Mouse (Mus musculus) MEL (cell line): ENCODE results near the gene Bach2. TPM values are rescaled to one million over a fixed set of nuclear protein-coding genes. Genes with fewer than 3 reads are reported as not detected.

Experiments
- DNase-seq: peaks from one replicate; pipeline ENCODE4 v3.0.0; 2011; ENCODE audit warnings: low read depth, low spot score
- H3K27ac ChIP-seq: 2 replicates; pipeline ENCODE4 v1.5.1; 2012; ENCODE audit warnings: low read depth, mild to moderate bottlenecking, control low read depth, low read length, moderate library complexity; ENCODE audit not compliant: control insufficient read depth
- H3K27me3 ChIP-seq, 2 experiments: fragments of 150-350 bp in 1 of 2; sonication (generic) in 1 of 2; 2 replicates each; pipeline ENCODE4 v1.6.1; 2012; ENCODE audit warnings: low read length in 2 of 2, mild to moderate bottlenecking in 2 of 2, improper control_type of control experiment in 1 of 2, moderate library complexity in 1 of 2; ENCODE audit not compliant: insufficient read depth in 2 of 2, control insufficient read depth in 1 of 2
- H3K36me3 ChIP-seq, 2 experiments: 2 replicates each; pipeline ENCODE4 v1.6.1; 2012 to 2014; ENCODE audit warnings: low read length in 2 of 2, improper control_type of control experiment in 1 of 2, inconsistent platforms in 1 of 2, mild to moderate bottlenecking in 1 of 2; ENCODE audit not compliant: insufficient read depth in 2 of 2, control insufficient read depth in 1 of 2
- H3K4me1 ChIP-seq, 2 experiments: fragments of 150-350 bp in 1 of 2; sonication (generic) in 1 of 2; 2 replicates each; pipeline ENCODE4 v1.6.1; 2012; ENCODE audit warnings: low read length in 2 of 2, improper control_type of control experiment in 1 of 2, mild to moderate bottlenecking in 1 of 2; ENCODE audit not compliant: insufficient read depth in 2 of 2, control insufficient read depth in 1 of 2
- H3K4me3 ChIP-seq, 2 experiments: fragments of 150-350 bp in 1 of 2; sonication (generic) in 1 of 2; 2 replicates each; pipeline ENCODE4 v1.5.1; 2012; ENCODE audit warnings: low read depth in 2 of 2, low read length in 2 of 2, mild to moderate bottlenecking in 2 of 2, moderate library complexity in 2 of 2, control low read depth in 1 of 2, improper control_type of control experiment in 1 of 2; ENCODE audit not compliant: control insufficient read depth in 1 of 2, insufficient read depth in 1 of 2
- H3K79me2 ChIP-seq: 2 replicates; pipeline ENCODE4 v1.6.1; 2012; ENCODE audit warnings: mild to moderate bottlenecking, low read length, moderate library complexity; ENCODE audit not compliant: control insufficient read depth, poor library complexity, insufficient read depth
- H3K9ac ChIP-seq: 2 replicates; pipeline ENCODE4 v1.6.1; 2012; ENCODE audit warnings: low read depth, mild to moderate bottlenecking, control low read depth, low read length, moderate library complexity; ENCODE audit not compliant: control insufficient read depth, poor library complexity, severe bottlenecking
- H3K9me3 ChIP-seq: fragments of 150-350 bp; sonication (generic); replicated peaks from 2 replicates; pipeline ENCODE4 v1.6.1; 2012; ENCODE audit warnings: mild to moderate bottlenecking, low read length, improper control_type of control experiment, moderate library complexity; ENCODE audit not compliant: insufficient read depth
- CHD1 ChIP-seq: IDR thresholded peaks from 2 replicates; pipeline ENCODE4 v1.6.1; 2012; ENCODE audit warnings: low read depth, mild to moderate bottlenecking, inconsistent platforms, low read length, improper control_type of control experiment
- CHD2 ChIP-seq: IDR thresholded peaks from 2 replicates; pipeline ENCODE4 v1.6.1; 2011; ENCODE audit warnings: low read length, improper control_type of control experiment
- CTCF ChIP-seq, 3 experiments: IDR thresholded peaks in 2 of 3; conservative IDR thresholded peaks in 1 of 3; 2 replicates each; pipeline ENCODE4 v1.5.1; 2011 to 2012; ENCODE audit warnings: low read length in 3 of 3, low read depth in 2 of 3, mild to moderate bottlenecking in 2 of 3, improper control_type of control experiment in 1 of 3, inconsistent platforms in 1 of 3, mixed read lengths in 1 of 3, moderate library complexity in 1 of 3; ENCODE audit not compliant: control insufficient read depth in 1 of 3, insufficient read depth in 1 of 3, poor library complexity in 1 of 3, severe bottlenecking in 1 of 3
- E2F4 ChIP-seq: IDR thresholded peaks from 2 replicates; pipeline ENCODE4 v1.6.1; 2011; ENCODE audit warnings: low read depth, low read length, improper control_type of control experiment, borderline replicate concordance
- ELF1 ChIP-seq: IDR thresholded peaks from 2 replicates; pipeline ENCODE4 v1.6.1; 2014; ENCODE audit warnings: low read depth, mild to moderate bottlenecking, inconsistent platforms, low read length, improper control_type of control experiment, moderate library complexity
- GATA1 ChIP-seq: IDR thresholded peaks from 2 replicates; pipeline ENCODE4 v1.6.1; 2011; ENCODE audit warnings: low read depth, low read length, improper control_type of control experiment
- KAT2A ChIP-seq: conservative IDR thresholded peaks from 2 replicates; pipeline ENCODE4 v1.6.1; 2012; ENCODE audit warnings: low read depth, low read length, improper control_type of control experiment, inconsistent platforms
- MAFK ChIP-seq: IDR thresholded peaks from 2 replicates; pipeline ENCODE4 v1.6.1; 2011; ENCODE audit warnings: low read depth, mild to moderate bottlenecking, low read length, improper control_type of control experiment, borderline replicate concordance
- MAX ChIP-seq: IDR thresholded peaks from 2 replicates; pipeline ENCODE4 v1.6.1; 2011; ENCODE audit warnings: low read length, improper control_type of control experiment
- MAZ ChIP-seq: IDR thresholded peaks from 2 replicates; pipeline ENCODE4 v1.6.1; 2012; ENCODE audit warnings: low read depth, mild to moderate bottlenecking, inconsistent platforms, low read length, improper control_type of control experiment
- MXI1 ChIP-seq: IDR thresholded peaks from 2 replicates; pipeline ENCODE4 v1.6.1; 2011; ENCODE audit warnings: mild to moderate bottlenecking, low read depth, low read length, improper control_type of control experiment
- MYB ChIP-seq: IDR thresholded peaks from 2 replicates; pipeline ENCODE4 v1.6.1; 2011; ENCODE audit warnings: mild to moderate bottlenecking, low read depth, low read length, improper control_type of control experiment
- MYC ChIP-seq: IDR thresholded peaks from 2 replicates; pipeline ENCODE4 v1.6.1; 2011; ENCODE audit warnings: low read depth, mild to moderate bottlenecking, low read length, improper control_type of control experiment, moderate library complexity
- NRF1 ChIP-seq: IDR thresholded peaks from 2 replicates; pipeline ENCODE4 v1.6.1; 2014; ENCODE audit warnings: low read depth, mild to moderate bottlenecking, inconsistent platforms, low read length, improper control_type of control experiment, moderate library complexity; ENCODE audit not compliant: poor library complexity, insufficient read depth, severe bottlenecking
- POLR2A ChIP-seq, 2 experiments: IDR thresholded peaks; 2 replicates each; pipeline ENCODE4 v1.6.1; 2011 to 2012; ENCODE audit warnings: low read length in 2 of 2, mild to moderate bottlenecking in 2 of 2, control low read depth in 1 of 2, improper control_type of control experiment in 1 of 2, low read depth in 1 of 2, moderate library complexity in 1 of 2; ENCODE audit not compliant: control insufficient read depth in 1 of 2, insufficient read depth in 1 of 2, poor library complexity in 1 of 2
- POLR2AphosphoS2 ChIP-seq: IDR thresholded peaks from 2 replicates; pipeline ENCODE4 v1.6.1; 2011; ENCODE audit warnings: low read length, improper control_type of control experiment
- POLR2AphosphoS5 ChIP-seq: IDR thresholded peaks from 2 replicates; pipeline ENCODE4 v1.6.1; 2012; ENCODE audit warnings: low read depth, borderline replicate concordance, mild to moderate bottlenecking, inconsistent platforms, low read length, moderate library complexity, mixed read lengths
- RAD21 ChIP-seq: IDR thresholded peaks from 2 replicates; pipeline ENCODE4 v1.6.1; 2011; ENCODE audit warnings: mild to moderate bottlenecking, low read depth, low read length, improper control_type of control experiment
- SIN3A ChIP-seq: IDR thresholded peaks from 2 replicates; pipeline ENCODE4 v1.6.1; 2012; ENCODE audit warnings: low read length, improper control_type of control experiment, inconsistent platforms
- SMC3 ChIP-seq: IDR thresholded peaks from 2 replicates; pipeline ENCODE4 v1.6.1; 2011; ENCODE audit warnings: low read depth, low read length, improper control_type of control experiment
- TAL1 ChIP-seq: IDR thresholded peaks from 2 replicates; pipeline ENCODE4 v1.6.1; 2012; ENCODE audit warnings: mild to moderate bottlenecking, inconsistent platforms, low read length, moderate library complexity, mixed read lengths
- TBP ChIP-seq: IDR thresholded peaks from 2 replicates; pipeline ENCODE4 v1.8.0; 2011; ENCODE audit warnings: low read depth, low read length, improper control_type of control experiment
- TCF12 ChIP-seq: IDR thresholded peaks from 2 replicates; pipeline ENCODE4 v1.6.1; 2014; ENCODE audit warnings: low read depth, mild to moderate bottlenecking, inconsistent platforms, low read length, improper control_type of control experiment, moderate library complexity
- USF1 ChIP-seq: IDR thresholded peaks from 2 replicates; pipeline ENCODE4 v1.6.1; 2014; ENCODE audit warnings: low read depth, mild to moderate bottlenecking, inconsistent platforms, low read length, improper control_type of control experiment, moderate library complexity
- USF2 ChIP-seq, 2 experiments: IDR thresholded peaks; 2 replicates each; pipeline ENCODE4 v1.6.1; 2011 to 2012; ENCODE audit warnings: improper control_type of control experiment in 2 of 2, low read length in 2 of 2, borderline replicate concordance in 1 of 2, inconsistent platforms in 1 of 2, low read depth in 1 of 2, mild to moderate bottlenecking in 1 of 2; ENCODE audit not compliant: insufficient read depth in 1 of 2
- ZC3H11A ChIP-seq: IDR thresholded peaks from 2 replicates; pipeline ENCODE4 v1.6.1; 2012; ENCODE audit warnings: low read depth, mild to moderate bottlenecking, inconsistent platforms, low read length, improper control_type of control experiment
- ZMIZ1 ChIP-seq: IDR thresholded peaks from 2 replicates; pipeline ENCODE4 v1.6.1; 2012; ENCODE audit warnings: low read depth, mild to moderate bottlenecking, inconsistent platforms, low read length, improper control_type of control experiment, moderate library complexity
- ZNF384 ChIP-seq: IDR thresholded peaks from 2 replicates; pipeline ENCODE4 v1.6.1; 2012; ENCODE audit warnings: low read depth, mild to moderate bottlenecking, inconsistent platforms, low read length, improper control_type of control experiment
- polyA plus RNA-seq, 2 experiments: library from polyadenylated mRNA; stranded (reverse) in 1 of 2; unstranded in 1 of 2; fragments of >175 nt in 1 of 2; fragments of >200 nt in 1 of 2; gene quantifications; 2 replicates each; pipeline versions ENCODE4 v1.2.1 to v1.2.4; 2012; ENCODE audit warnings: low replicate concordance in 2 of 2, low read depth in 1 of 2; ENCODE audit not compliant: insufficient read length in 2 of 2, insufficient read depth in 1 of 2, missing spikeins in 1 of 2
- total RNA-seq: library from RNA; depleted of rRNA; stranded (reverse); fragments of 300-350 nt; gene quantifications from 2 replicates; pipeline ENCODE4 v1.2.3, GENCODE M21; 2012

Bach2 gene
- total and polyA plus RNA-seq, 3 experiments: 0.04 TPM; not detected in 2

DNA sequence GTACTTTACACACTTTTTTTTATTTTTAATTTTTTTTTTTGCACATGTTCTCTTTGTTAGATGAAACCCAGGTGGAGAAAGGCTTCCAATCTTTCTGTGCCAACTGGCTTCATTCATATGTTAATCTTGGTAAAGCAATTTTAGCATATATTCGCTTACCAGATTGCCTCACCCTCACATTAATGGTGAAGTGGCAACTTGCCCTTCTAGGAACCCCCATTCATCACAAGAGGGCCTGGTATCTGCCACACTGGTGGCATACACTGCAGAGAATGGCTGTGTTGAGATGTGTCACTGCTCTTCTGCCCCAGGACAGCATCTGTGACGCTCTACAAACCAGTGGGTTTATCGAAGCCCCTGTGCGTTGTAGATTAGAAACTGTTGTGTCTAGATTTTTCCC lies 183.8 kb downstream of the Bach2 start:
- TF ChIP-seq SMC3: no peak
- TF ChIP-seq MYB: no peak
- no peak for TF ChIP-seq MYC
- TF ChIP-seq USF2 (IDR thresholded peaks at IDR 0.05; ENCODE audit: borderline replicate concordance in 1 of 2, insufficient read depth in 1 of 2, low read depth in 1 of 2, low read length in 2 of 2): no peak
- TF ChIP-seq CHD2: no peak
- no peak for TF ChIP-seq SIN3A
- no peak for TF ChIP-seq ZNF384
- TF ChIP-seq E2F4: no peak
- TF ChIP-seq CTCF (IDR thresholded peaks at IDR 0.05 in 2 of 3, conservative IDR thresholded peaks at IDR 0.05 in 1 of 3; ENCODE audit: control insufficient read depth in 1 of 3, insufficient read depth in 1 of 3, low read depth in 2 of 3, low read length in 3 of 3, poor library complexity in 1 of 3, severe bottlenecking in 1 of 3): no peak
- TF ChIP-seq TAL1: no peak
- TF ChIP-seq MAFK: no peak
- TF ChIP-seq TCF12: no peak
- TF ChIP-seq MAZ: no peak
- no peak for TF ChIP-seq ELF1
- TF ChIP-seq TBP: no peak
- TF ChIP-seq MXI1: no peak
- TF ChIP-seq ZC3H11A: no peak
- TF ChIP-seq POLR2AphosphoS2: no peak
- TF ChIP-seq NRF1: no peak
- Histone ChIP-seq H3K79me2 (no peaks in the 10 kb centered on the region), H3K27me3 (peaks cover 0 to 6% of the 10 kb centered on the region in 2 experiments; a peak in 3 of 4 replicates), H3K4me1 (no peaks in the 10 kb centered on the region), H3K4me3 (no peak overlapping the region), H3K9ac (no peak overlapping the region), H3K9me3 (no peaks in the 10 kb centered on the region), H3K36me3 (no peaks in the 10 kb centered on the region), H3K27ac (no peak overlapping the region)
- DNase-seq: no peak

DNA sequence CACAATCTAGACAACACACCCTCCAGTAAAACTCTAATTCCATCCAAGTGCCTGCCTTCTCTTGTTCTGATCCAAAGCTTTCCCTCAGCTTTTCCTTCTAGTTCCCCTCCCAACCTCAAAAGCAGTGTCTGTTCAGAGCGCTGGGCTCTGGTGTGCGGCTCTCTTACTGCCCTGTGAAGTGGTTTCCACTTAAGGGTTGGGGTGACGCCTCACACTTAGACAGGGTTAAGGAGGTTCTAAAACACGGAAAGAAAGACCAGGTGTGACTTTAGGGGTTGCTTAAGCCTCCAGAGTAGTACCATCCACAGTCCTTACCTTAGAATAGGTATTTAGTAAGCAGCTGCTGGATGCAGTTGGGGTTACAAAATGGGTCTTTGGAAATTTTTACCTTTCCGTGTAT lies 185.1 kb downstream of the Bach2 start:
- no peak overlapping the region for H3K4me3 ChIP-seq
- H3K9me3 ChIP-seq: no peaks in the 10 kb centered on the region
- peaks cover 0 to 4% of the 10 kb centered on the region in 2 experiments; a peak in 3 of 4 replicates for H3K27me3 ChIP-seq
- DNase-seq: no peak
- no peak for TF ChIP-seq NRF1
- TF ChIP-seq E2F4: no peak
- no peak for TF ChIP-seq POLR2AphosphoS2
- no peak for TF ChIP-seq MAZ
- no peak for TF ChIP-seq MAFK
- no peak for TF ChIP-seq POLR2AphosphoS5
- TF ChIP-seq USF1: no peak
- no peak for TF ChIP-seq SMC3
- no peak for TF ChIP-seq CHD1
- TF ChIP-seq KAT2A: no peak
- TF ChIP-seq RAD21: no peak
- no peak for TF ChIP-seq CTCF (IDR thresholded peaks at IDR 0.05 in 2 of 3, conservative IDR thresholded peaks at IDR 0.05 in 1 of 3; ENCODE audit: control insufficient read depth in 1 of 3, insufficient read depth in 1 of 3, low read depth in 2 of 3, low read length in 3 of 3, poor library complexity in 1 of 3, severe bottlenecking in 1 of 3)
- no peak for TF ChIP-seq ZMIZ1
- TF ChIP-seq ZNF384: no peak
- no peak for TF ChIP-seq MAX
- no peak for TF ChIP-seq TAL1
- TF ChIP-seq ZC3H11A: no peak
- no peak for TF ChIP-seq GATA1
- TF ChIP-seq POLR2A (IDR thresholded peaks at IDR 0.05; ENCODE audit: control insufficient read depth in 1 of 2, insufficient read depth in 1 of 2, low read depth in 1 of 2, low read length in 2 of 2, poor library complexity in 1 of 2): no peak
- no peak for TF ChIP-seq MYB
- no peaks in the 10 kb centered on the region for H3K36me3 ChIP-seq
- H3K27ac ChIP-seq: no peak overlapping the region
- no peaks in the 10 kb centered on the region for H3K79me2 ChIP-seq
- no peaks in the 10 kb centered on the region for H3K4me1 ChIP-seq
- no peak overlapping the region for H3K9ac ChIP-seq
